Mouse (Mus musculus) hindbrain, embryonic 13.5 days (tissue): ENCODE results near the gene Dis3l. TPM values are rescaled to one million over a fixed set of nuclear protein-coding genes. Genes with fewer than 3 reads are reported as not detected.

Source experiments
- ATAC-seq: fragments of 200-750 bp; cut with Nextera tagmentation; 2 replicates; pipeline ENCODE4 v1.8.0; 2017; ENCODE audit warnings: moderate TSS enrichment; ENCODE audit not compliant: low FRiP score
- H3K27ac ChIP-seq: fragments of 300-500 bp; sonication (generic); 2 replicates; pipeline ENCODE4 v1.5.1; 2015; ENCODE audit warnings: inconsistent platforms, mild to moderate bottlenecking, moderate library complexity
- H3K27me3 ChIP-seq: fragments of 300-500 bp; sonication (generic); 2 replicates; pipeline ENCODE4 v1.6.1; 2015; ENCODE audit warnings: mild to moderate bottlenecking, inconsistent platforms
- H3K36me3 ChIP-seq: fragments of 300-500 bp; sonication (generic); 2 replicates; pipeline ENCODE4 v1.6.1; 2015; ENCODE audit warnings: mild to moderate bottlenecking, inconsistent platforms
- H3K4me1 ChIP-seq: fragments of 300-500 bp; sonication (generic); replicated peaks from 2 replicates; pipeline ENCODE4 v1.6.1; 2015; ENCODE audit warnings: inconsistent platforms
- H3K4me2 ChIP-seq: fragments of 300-500 bp; sonication (generic); 2 replicates; pipeline ENCODE4 v1.6.1; 2015; ENCODE audit warnings: inconsistent platforms, mild to moderate bottlenecking, moderate library complexity
- H3K4me3 ChIP-seq: fragments of 300-500 bp; sonication (generic); 2 replicates; pipeline ENCODE4 v1.5.1; 2015; ENCODE audit warnings: mild to moderate bottlenecking, inconsistent platforms
- H3K9ac ChIP-seq: fragments of 300-500 bp; sonication (generic); 2 replicates; pipeline ENCODE4 v1.6.1; 2015; ENCODE audit warnings: mild to moderate bottlenecking, inconsistent platforms
- H3K9me3 ChIP-seq: fragments of 300-500 bp; sonication (generic); 2 replicates; pipeline ENCODE4 v1.6.1; 2016; ENCODE audit warnings: inconsistent platforms
- WGBS: fragments of 180-500 bp; shearing (Covaris S2); methylation state at CpG from one replicate; pipeline ENCODE4 v1.1.7; 2015; 5-methylcytosine and 5-hydroxymethylcytosine counted together
- polyA plus RNA-seq: library from polyadenylated mRNA; unstranded; fragments of >200 nt; fragmentation: Nextera tagmentation; extraction: Ambion mirVana; gene quantifications from 2 replicates; pipeline ENCODE4 v1.2.1, GENCODE M21; 2015

The Dis3l gene
- polyA plus RNA-seq, 1 experiment from 2014 or later = 20.1 TPM

DNA sequence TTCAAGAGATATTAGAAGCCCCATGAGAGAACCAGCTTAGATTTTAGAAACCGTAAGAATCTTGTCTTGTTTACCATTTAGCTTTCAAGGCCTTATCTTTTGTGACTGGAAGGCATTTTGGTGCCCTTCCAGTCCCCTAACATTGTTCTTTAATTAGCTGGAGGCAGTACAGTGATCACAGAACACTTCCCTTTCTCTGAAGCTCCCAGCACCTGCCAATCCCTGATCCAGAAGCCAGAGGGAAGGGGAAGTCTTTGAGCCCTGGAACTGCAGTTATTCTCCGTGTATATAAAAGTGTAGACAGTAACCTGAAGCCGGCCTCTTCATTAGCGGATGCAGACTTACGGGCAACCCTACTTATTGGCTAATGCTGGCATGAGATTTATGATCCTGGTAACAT, 8.4 kb upstream of the Dis3l start:
- no peak for ATAC-seq
- Histone ChIP-seq H3K27ac (no peak overlapping the region), H3K9ac (peak overlapping the region; percentile 35; the same call in 1 of the 2 replicates), H3K36me3 (no peaks in the 10 kb centered on the region), H3K4me2 (no peak overlapping the region), H3K27me3 (0 out of 2 replicates have a peak, but pooled peaks cover 6% of the 10 kb centered on the region), H3K4me1 (no peaks in the 10 kb centered on the region), H3K4me3 (no peak overlapping the region), H3K9me3 (no peaks in the 10 kb centered on the region)
- 58% methylated on average over 5 of the region's 5 CpGs for WGBS

DNA sequence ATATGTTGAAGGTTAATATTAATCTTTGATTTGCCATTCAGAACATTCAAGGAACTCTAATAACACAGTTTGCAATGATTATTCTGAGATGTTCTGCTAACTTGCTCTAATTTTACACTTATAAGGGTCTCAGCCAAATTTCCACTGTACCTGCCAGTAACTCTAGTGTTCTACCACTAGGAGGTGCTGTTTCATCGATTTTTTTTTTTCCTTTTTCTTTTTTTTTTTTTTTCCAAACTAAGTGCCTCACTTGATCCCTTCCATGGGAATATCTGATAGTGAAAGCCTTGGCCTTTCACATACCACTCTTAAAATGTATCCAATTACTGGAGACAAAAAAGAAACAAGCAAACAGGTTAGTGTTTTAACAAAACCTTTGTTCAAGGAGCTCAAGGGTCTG, 6.3 kb upstream of the Dis3l start:
- H3K27me3 ChIP-seq = 0 out of 2 replicates have a peak, but pooled peaks cover 6% of the 10 kb centered on the region
- no peaks in the 10 kb centered on the region for H3K9me3 ChIP-seq
- no peak overlapping the region for H3K9ac ChIP-seq
- WGBS = 0% methylated on average over 1 of the region's 1 CpGs
- no peak overlapping the region for H3K27ac ChIP-seq
- H3K4me2 ChIP-seq = no peak overlapping the region
- no peak overlapping the region for H3K4me3 ChIP-seq
- no peaks in the 10 kb centered on the region for H3K36me3 ChIP-seq
- no peak for ATAC-seq
- H3K4me1 ChIP-seq = no peaks in the 10 kb centered on the region

DNA sequence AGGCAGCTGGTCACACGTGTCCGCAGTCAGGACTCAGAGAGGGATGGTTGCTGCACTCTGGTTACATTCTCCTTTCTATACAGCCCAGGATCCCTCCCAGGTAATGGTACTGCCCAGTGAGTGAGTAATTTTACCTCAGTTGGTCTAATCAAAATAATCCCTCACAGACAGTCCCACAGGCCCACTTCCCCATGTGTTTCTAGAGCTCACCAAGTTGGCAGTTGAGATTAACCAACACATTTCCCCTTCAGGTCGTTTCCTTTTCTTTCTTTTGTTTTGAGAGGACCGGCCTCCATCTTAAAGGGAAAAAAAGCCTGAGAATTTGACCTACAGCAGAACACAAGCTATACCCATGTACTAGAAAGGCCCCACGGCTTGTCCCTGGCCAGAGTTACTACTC, 4.8 kb upstream of the Dis3l start:
- Histone ChIP-seq H3K27me3 (0 out of 2 replicates have a peak, but pooled peaks cover 6% of the 10 kb centered on the region), H3K27ac (no peak overlapping the region), H3K9me3 (no peaks in the 10 kb centered on the region), H3K36me3 (no peaks in the 10 kb centered on the region), H3K4me1 (peaks cover 4% of the 10 kb centered on the region; the same call in 1 of the 2 replicates), H3K4me3 (no peak overlapping the region), H3K9ac (no peak overlapping the region), H3K4me2 (no peak overlapping the region)
- WGBS = 69% methylated on average over 5 of the region's 5 CpGs
- ATAC-seq = no peak

DNA sequence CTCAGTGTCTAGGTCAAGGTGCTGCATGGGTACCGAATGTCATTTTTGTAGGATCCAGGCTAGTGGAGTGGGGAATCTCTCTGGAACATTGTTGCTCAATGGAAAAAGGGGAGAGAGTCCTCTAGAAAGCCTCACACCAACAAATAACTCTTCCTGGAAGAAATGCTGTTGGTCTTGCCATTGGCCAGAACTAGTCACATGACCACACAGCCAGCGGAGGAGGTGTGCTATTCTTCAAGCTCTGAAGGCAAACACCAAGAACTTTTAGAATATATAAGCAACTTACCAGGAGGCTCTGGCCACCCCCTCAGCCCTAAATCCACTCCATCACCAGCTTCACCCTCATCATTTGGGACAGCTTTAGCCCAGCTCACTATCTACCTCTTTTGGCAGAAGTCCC, 2.6 kb upstream of the Dis3l start:
- no peak overlapping the region for H3K4me3 ChIP-seq
- peaks cover 15% of the 10 kb centered on the region for H3K4me1 ChIP-seq
- H3K27ac ChIP-seq = no peak overlapping the region
- WGBS = 94% methylated on average over 2 of the region's 2 CpGs
- no peaks in the 10 kb centered on the region for H3K36me3 ChIP-seq
- H3K9ac ChIP-seq = no peak overlapping the region
- ATAC-seq = no peak
- H3K27me3 ChIP-seq = 0 out of 2 replicates have a peak, but pooled peaks cover 6% of the 10 kb centered on the region
- H3K4me2 ChIP-seq = no peak overlapping the region
- no peaks in the 10 kb centered on the region for H3K9me3 ChIP-seq

DNA sequence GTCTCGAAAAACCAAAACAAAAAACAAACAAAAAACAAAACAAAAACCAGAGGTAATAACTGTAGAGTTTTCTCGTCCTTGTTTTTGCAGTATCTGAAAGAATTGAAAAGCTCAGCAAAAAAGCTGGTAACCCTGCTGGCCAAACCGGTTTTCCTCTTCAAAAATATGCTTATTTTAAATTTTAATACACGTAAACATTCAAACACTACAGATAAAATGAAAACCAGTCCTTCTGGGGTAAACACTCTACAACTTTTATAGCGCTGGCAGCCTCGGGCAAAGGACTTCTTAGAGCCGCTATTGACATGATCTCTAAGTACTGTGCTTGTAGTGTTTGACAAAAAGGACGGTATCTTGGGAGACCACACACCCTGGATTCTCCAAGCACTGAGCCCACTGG, 583 bp upstream of the Dis3l start:
- ATAC-seq = no peak
- Histone ChIP-seq H3K9ac (peak overlapping the region; percentile 94), H3K4me2 (peak overlapping the region; percentile 59), H3K9me3 (no peaks in the 10 kb centered on the region), H3K4me3 (peak overlapping the region; percentile 54; the same call in 1 of the 2 replicates), H3K27ac (peak overlapping the region; percentile 98), H3K27me3 (0 out of 2 replicates have a peak, but pooled peaks cover 6% of the 10 kb centered on the region), H3K36me3 (no peaks in the 10 kb centered on the region), H3K4me1 (peaks cover 15% of the 10 kb centered on the region)
- WGBS = 88% methylated on average over 8 of the region's 8 CpGs

DNA sequence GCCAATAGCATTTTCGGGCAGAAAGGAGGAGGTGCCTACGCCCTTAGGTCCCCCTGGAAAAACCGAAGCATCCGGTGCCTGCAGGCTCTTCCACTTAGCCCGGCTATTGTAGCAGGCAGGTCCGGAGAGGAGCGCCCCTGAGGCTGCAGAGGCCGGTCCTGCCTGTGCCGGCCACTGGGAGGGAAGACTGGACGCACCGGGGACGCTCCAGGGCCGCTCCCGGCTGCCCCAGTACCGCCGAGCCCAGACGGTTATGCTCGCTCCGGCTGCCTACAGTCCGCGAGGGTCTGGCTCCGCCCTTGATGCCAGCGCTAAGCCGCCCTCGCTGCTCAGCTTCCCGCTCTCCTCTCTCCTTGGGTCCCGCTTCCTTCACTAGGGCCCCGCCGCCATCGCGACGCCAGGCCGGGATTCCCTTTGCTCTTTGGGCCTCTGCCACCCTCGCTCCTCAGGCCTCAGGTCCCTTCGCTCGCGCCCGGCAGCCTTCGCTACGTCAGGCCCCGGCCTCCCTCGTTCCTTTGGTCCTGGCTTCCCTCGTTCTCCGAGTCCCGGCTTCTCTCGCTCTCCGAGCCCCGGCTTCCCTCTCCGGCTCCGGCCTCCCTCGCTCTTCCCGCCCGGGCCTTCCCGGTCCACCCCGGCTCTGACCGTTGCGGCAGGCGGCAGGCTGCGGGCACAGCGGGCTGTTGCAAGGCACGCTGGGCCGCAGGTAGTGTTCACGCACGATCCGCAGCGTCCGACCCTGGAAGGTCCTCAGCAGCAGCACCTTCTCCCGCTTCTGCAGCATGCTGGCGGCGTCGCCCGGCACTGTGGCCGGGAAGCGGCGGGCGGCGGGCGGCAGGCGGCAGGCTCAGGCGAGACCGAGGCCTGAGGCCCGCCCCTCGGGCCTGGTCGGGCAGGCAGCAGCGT, 486 bp downstream of the Dis3l start:
- Histone ChIP-seq H3K9me3 (no peaks in the 10 kb centered on the region), H3K4me2 (peak overlapping the region; percentile 59), H3K27ac (peak overlapping the region; percentile 98), H3K4me3 (peak overlapping the region; percentile 54), H3K9ac (peak overlapping the region; percentile 94), H3K36me3 (peaks cover 9% of the 10 kb centered on the region), H3K27me3 (0 out of 2 replicates have a peak, but pooled peaks cover 4% of the 10 kb centered on the region), H3K4me1 (peaks cover 15% of the 10 kb centered on the region)
- ATAC-seq = peak; percentile 90
- WGBS = under 1% methylated on average over 85 of the region's 85 CpGs

DNA sequence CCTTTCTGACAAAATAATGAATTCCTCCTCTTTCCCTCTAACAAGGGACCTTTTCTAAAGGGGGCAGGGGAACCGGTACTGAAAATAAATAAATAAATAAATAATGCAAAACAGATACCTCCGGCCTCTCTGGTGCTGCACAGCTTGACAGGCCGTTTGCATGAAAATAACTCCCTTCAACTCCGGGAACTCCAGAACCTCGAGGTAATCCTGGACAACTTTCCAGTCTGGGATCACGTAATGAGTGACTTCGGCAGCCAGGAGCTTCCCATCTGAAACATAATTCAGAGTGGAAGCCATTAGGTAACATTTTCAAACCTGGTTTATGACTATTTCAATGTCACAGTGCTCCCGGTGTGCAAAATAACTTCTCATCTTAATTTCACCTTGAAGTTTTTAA, 1.7 kb downstream of the Dis3l start:
- peaks cover 15% of the 10 kb centered on the region for H3K4me1 ChIP-seq
- WGBS = 24% methylated on average over 8 of the region's 8 CpGs
- no peaks in the 10 kb centered on the region for H3K27me3 ChIP-seq
- H3K9me3 ChIP-seq = no peaks in the 10 kb centered on the region
- H3K4me2 ChIP-seq = peak overlapping the region; percentile 59
- H3K27ac ChIP-seq = no peak overlapping the region
- peaks cover 11% of the 10 kb centered on the region for H3K36me3 ChIP-seq
- H3K9ac ChIP-seq = 0 out of 2 replicates have a peak overlapping the region, but pooled peaks have one; percentile 94
- peak overlapping the region; percentile 54; the same call in 1 of the 2 replicates for H3K4me3 ChIP-seq
- ATAC-seq = no peak

DNA sequence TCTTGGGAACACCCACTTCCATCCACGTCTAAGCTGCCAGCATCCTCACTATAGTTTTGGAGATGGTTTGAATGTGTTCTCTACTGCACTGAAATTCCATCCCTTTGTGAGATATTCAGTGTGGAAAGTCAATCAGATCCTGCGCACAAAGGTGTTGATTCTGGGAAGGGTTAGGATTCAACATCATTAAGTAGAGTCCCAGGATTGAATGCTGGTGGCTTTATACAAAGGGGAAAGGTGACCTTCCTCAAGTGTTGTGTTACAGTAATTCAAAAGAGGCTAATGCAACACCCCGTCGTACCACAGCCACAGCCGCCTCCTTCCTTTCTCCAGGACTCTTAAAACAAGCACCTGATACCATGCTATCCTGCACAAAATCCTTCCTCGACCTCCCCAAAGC, 5.3 kb downstream of the Dis3l start:
- Histone ChIP-seq H3K9me3 (no peaks in the 10 kb centered on the region), H3K4me3 (no peak overlapping the region), H3K9ac (no peak overlapping the region), H3K4me2 (no peak overlapping the region), H3K27me3 (no peaks in the 10 kb centered on the region), H3K36me3 (peaks cover 11% of the 10 kb centered on the region), H3K27ac (no peak overlapping the region), H3K4me1 (peaks cover 11% of the 10 kb centered on the region)
- 88% methylated on average over 6 of the region's 6 CpGs for WGBS
- ATAC-seq = no peak

DNA sequence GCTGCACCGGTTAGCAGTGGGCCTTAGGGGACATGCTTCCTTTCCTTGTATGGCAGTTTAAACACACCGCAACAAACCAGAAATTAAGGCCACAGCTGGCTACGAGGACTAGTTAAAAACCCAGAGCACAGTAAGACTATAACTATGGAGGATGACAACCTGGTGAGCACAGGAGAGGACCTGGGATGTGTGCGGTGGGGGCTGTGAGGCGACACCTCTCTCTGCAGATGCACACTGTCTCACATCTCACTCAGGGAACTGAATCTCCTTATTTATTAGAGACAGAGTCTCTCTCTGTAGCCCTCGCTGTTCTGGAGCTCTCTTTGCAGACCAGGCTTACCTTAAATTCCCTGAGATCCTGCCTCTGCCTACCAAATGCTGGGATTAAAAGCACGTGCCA, 17.1 kb downstream of the Dis3l start:
- H3K4me2 ChIP-seq = no peak overlapping the region
- H3K4me3 ChIP-seq = no peak overlapping the region
- H3K9me3 ChIP-seq = no peaks in the 10 kb centered on the region
- H3K9ac ChIP-seq = no peak overlapping the region
- H3K27ac ChIP-seq = no peak overlapping the region
- no peaks in the 10 kb centered on the region for H3K27me3 ChIP-seq
- 96% methylated on average over 7 of the region's 7 CpGs for WGBS
- H3K4me1 ChIP-seq = no peaks in the 10 kb centered on the region
- ATAC-seq = no peak
- H3K36me3 ChIP-seq = peaks cover 83% of the 10 kb centered on the region

DNA sequence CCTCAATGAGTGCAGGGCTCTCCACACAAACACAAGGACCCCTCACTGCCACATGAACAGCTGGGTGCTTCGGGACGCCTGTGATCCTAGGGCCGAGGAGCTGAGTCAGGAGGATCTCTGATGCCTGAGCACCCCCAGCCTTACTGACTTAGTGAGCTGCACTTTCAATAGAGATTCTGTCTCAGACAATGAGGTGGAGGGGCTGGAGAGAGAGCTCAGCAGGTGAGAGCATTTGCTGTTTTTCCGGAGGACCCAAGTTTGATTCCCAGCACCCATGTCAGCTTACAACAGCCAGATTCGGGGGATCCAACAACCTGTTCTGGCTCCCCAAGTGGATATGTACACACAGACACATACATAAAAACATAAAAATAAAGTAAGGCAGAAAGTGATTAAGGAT, 24.1 kb downstream of the Dis3l start:
- no peak overlapping the region for H3K4me2 ChIP-seq
- H3K9ac ChIP-seq = no peak overlapping the region
- no peak overlapping the region for H3K27ac ChIP-seq
- H3K36me3 ChIP-seq = peaks cover 73% of the 10 kb centered on the region
- H3K4me3 ChIP-seq = no peak overlapping the region
- no peaks in the 10 kb centered on the region for H3K9me3 ChIP-seq
- ATAC-seq = no peak
- WGBS = 96% methylated on average over 5 of the region's 5 CpGs
- no peaks in the 10 kb centered on the region for H3K27me3 ChIP-seq
- H3K4me1 ChIP-seq = no peaks in the 10 kb centered on the region

DNA sequence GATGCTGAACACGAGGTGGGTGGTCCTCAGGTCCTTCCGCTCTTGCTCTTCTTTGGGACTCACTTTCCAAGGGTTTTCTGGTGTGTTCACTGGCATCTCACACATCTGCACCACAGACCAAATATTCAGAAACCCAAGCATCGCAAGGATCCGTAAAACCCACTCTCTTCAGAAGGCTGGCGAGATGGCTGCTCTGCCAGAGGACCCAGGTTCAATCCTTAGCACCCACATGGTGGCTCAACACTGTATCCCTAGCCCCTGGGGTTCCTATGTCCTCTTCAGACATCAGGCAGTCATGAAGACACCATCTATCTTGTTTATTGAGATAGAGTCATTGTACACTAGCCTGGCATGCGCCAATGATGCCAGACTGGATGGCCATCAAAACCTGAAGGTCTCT, 26.4 kb downstream of the Dis3l start:
- H3K27ac ChIP-seq = no peak overlapping the region
- H3K36me3 ChIP-seq = peaks cover 66% of the 10 kb centered on the region
- H3K27me3 ChIP-seq = no peaks in the 10 kb centered on the region
- no peak for ATAC-seq
- H3K4me3 ChIP-seq = no peak overlapping the region
- no peaks in the 10 kb centered on the region for H3K9me3 ChIP-seq
- WGBS = 98% methylated on average over 6 of the region's 6 CpGs
- H3K4me2 ChIP-seq = no peak overlapping the region
- H3K4me1 ChIP-seq = no peaks in the 10 kb centered on the region
- no peak overlapping the region for H3K9ac ChIP-seq

DNA sequence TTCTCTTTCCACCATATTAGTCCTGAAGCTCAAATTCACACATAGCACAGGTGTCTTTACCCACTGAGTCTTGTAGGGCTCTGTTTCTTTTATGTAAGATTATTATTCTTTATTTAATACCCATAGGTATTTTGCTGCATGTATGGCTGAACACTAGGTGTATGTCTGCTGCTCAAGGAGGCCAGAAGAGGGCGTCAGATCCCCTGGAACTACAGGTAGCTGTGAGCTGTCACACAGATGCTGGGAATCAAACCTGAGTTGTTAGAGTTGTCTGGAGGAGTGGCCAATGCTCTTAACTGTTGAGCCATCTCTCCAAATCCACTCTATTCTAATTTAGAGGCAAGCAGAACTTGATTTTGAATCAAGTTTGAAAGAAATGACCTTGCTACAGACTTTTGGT, 29.0 kb downstream of the Dis3l start:
- 24% methylated on average over 1 of the region's 1 CpGs for WGBS
- no peak overlapping the region for H3K4me2 ChIP-seq
- H3K4me1 ChIP-seq = no peaks in the 10 kb centered on the region
- H3K9ac ChIP-seq = no peak overlapping the region
- H3K36me3 ChIP-seq = peaks cover 59% of the 10 kb centered on the region
- H3K9me3 ChIP-seq = no peaks in the 10 kb centered on the region
- no peak overlapping the region for H3K27ac ChIP-seq
- no peak for ATAC-seq
- H3K27me3 ChIP-seq = no peaks in the 10 kb centered on the region
- no peak overlapping the region for H3K4me3 ChIP-seq
